Mouse (Mus musculus) testis, postnatal 14 days (tissue): ENCODE results near the gene Tent4a.
A peak's percentile ranks its signal among the peaks of the same experiment; 100 is the strongest.

Source experiments
- DNase-seq: peaks from one replicate; pipeline ENCODE4 v3.0.0; 2021; ENCODE audit warnings: low spot score

Gene Tent4a

GRCm38 (mm10) chr13:69478703-69479102 is 55.7 kb downstream of the Tent4a start:
- DNase-seq = no peak

- peak; percentile 50 for DNase-seq
Measured at GRCm38 (mm10) chr13:69460635-69461465, 73.6 kb downstream of the Tent4a start.

- peak; percentile 59 for DNase-seq
Measured at GRCm38 (mm10) chr13:69459657-69460458, 74.6 kb downstream of the Tent4a start.

- no peak for DNase-seq
Measured at GRCm38 (mm10) chr13:69458891-69459290, 75.5 kb downstream of the Tent4a start.

- no peak for DNase-seq
Measured at GRCm38 (mm10) chr13:69458461-69458860, 76.0 kb downstream of the Tent4a start.

- DNase-seq = no peak
Measured at GRCm38 (mm10) chr13:69457105-69457504, 77.3 kb downstream of the Tent4a start.

DNA sequence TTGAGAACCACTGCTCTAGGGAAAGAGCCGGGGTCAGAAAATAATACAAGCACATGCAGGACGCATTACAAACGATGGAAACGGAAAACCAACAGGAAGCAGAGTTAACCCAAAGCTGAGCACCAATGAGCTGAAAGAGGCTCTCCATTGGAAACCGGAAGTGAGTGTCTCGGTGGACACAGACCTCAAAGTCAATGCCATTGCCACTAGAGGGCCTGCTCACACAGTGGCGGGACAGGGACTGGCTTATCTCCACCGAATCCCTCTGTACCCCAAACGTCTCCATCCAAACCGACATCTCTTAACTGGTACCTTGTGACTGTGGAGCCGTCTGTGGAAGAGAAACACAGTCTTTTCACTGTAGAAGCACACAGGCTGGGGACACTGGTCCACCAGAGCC is 77.8 kb downstream of the Tent4a start:
- DNase-seq = no peak

- peak; percentile 72 for DNase-seq
Measured at GRCm38 (mm10) chr13:69455476-69456175, 78.8 kb downstream of the Tent4a start.
